Mouse (Mus musculus): Measurements from ENCODE around the gene Rpl15. TPM values are rescaled to one million over a fixed set of nuclear protein-coding genes. Genes with fewer than 3 reads are reported as not detected.
"Not testable (repeated sequence)": the region's sequence is repeated elsewhere in the genome, so short reads cannot be mapped to it uniquely, and the experiment has no call there.

Rpl15 gene
- polyA plus RNA-seq, 1 experiment from 2014 or later = 322 TPM

DNA sequence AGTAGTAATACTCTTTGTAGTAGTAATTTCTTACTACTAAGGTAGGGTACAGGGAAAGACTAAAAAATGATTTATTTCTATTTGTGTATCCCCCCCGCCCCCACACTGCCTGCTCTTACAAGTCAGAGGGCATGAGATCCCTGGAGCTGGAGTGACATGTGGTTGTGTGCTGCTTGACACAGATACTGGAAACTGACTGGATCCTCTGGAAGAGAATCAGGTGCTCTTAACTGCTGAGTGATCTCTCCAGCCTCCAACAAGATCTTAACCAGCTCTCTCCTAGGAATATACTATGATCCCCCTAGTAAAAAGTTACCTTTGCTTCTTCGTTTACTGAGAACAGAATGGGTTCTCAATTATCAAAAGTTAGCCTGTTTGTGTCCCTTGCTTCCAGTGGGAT lies 15.2 kb upstream of the Rpl15 start:
- Histone ChIP-seq H3K4me3 (no peak overlapping the region), H3K36me3 (peaks cover 5% of the 10 kb centered on the region; the same call in 1 of the 2 replicates), H3K4me2 (replicated peaks) (no peak overlapping the region), H3K27ac (replicated peaks) (no peak overlapping the region), H3K9ac (replicated peaks) (no peak overlapping the region), H3K4me1 (no peaks in the 10 kb centered on the region), H3K27me3 (no peaks in the 10 kb centered on the region), H3K9me3 (no peaks in the 10 kb centered on the region)
- 94% methylated on average over 2 of the region's 2 CpGs for WGBS
- no peak for ATAC-seq (replicated peaks)

DNA sequence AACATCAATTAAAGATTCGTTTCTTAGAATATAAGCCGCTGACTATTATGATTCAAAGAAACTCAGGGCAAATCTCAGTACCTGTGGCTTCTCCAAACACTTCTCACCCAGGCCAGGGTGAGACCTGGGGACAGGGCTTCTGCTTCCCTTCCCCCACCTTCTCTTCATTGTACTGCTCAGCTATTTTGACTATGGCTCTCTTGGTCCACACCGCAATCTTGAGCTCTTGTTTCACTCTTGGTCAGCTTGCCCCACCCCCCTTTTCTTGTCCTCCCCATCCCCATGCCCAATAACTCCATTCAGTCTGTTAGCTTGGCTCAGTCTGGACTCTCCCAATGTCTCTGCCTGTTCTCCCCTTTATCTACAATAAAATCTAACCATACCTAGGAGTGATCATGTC lies 14.3 kb upstream of the Rpl15 start:
- no peak overlapping the region for H3K27ac ChIP-seq (replicated peaks)
- ATAC-seq (replicated peaks) = no peak
- H3K27me3 ChIP-seq = no peaks in the 10 kb centered on the region
- WGBS = 86% methylated on average over 3 of the region's 3 CpGs
- H3K9ac ChIP-seq (replicated peaks) = no peak overlapping the region
- H3K4me3 ChIP-seq = no peak overlapping the region
- no peaks in the 10 kb centered on the region for H3K4me1 ChIP-seq
- H3K4me2 ChIP-seq (replicated peaks) = no peak overlapping the region
- peaks cover 6% of the 10 kb centered on the region; the same call in 1 of the 2 replicates for H3K36me3 ChIP-seq
- no peaks in the 10 kb centered on the region for H3K9me3 ChIP-seq

DNA sequence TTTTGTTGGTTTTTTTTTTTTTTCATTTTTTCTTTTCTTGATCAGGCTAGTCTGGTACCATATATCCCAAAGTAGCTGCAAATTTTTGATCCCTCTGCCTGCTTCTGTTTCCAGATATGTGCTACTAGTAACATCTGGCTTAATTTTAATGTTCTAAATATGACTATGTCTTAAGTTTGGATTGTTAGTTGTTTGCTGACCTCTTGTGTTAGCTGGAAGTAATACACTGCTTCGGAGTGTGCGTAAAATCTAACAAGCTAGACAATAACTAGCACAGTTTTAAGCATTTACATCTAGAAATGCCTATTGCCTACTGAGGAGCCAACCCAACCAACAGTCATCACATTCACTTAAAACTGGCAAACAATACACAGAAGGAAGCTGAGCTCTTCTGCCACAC lies 13.4 kb upstream of the Rpl15 start:
- no peak for ATAC-seq (replicated peaks)
- Histone ChIP-seq H3K27ac (replicated peaks) (no peak overlapping the region), H3K4me1 (no peaks in the 10 kb centered on the region), H3K9ac (replicated peaks) (no peak overlapping the region), H3K4me3 (no peak overlapping the region), H3K36me3 (peaks cover 13% of the 10 kb centered on the region; the same call in 1 of the 2 replicates), H3K4me2 (replicated peaks) (no peak overlapping the region), H3K9me3 (no peaks in the 10 kb centered on the region), H3K27me3 (no peaks in the 10 kb centered on the region)
- WGBS = 88% methylated on average over 2 of the region's 2 CpGs

DNA sequence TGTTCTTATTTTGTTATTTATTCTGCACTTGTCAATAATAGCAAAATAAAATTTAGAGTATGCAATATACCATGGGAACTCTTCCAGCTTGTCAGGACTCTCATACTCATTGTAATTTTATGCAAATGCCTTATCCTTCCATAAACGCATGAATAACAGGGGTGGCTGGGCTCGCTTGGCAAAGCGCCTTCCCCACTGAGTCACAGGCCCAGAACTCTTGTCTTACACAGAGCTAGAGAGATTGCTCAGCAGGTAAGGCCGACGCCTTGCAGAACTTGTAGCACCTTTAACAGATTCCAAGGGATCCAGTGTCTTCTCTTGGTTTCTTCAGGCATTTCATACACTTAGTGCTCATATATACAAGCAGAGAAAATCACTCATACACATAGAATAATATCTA lies 9.2 kb upstream of the Rpl15 start:
- 75% methylated on average over 5 of the region's 5 CpGs for WGBS
- Histone ChIP-seq H3K27me3 (no peaks in the 10 kb centered on the region), H3K4me1 (no peaks in the 10 kb centered on the region), H3K4me3 (no peak overlapping the region), H3K4me2 (replicated peaks) (no peak overlapping the region), H3K36me3 (peaks cover 31% of the 10 kb centered on the region), H3K27ac (replicated peaks) (no peak overlapping the region), H3K9ac (replicated peaks) (no peak overlapping the region), H3K9me3 (no peaks in the 10 kb centered on the region)
- no peak for ATAC-seq (replicated peaks)

DNA sequence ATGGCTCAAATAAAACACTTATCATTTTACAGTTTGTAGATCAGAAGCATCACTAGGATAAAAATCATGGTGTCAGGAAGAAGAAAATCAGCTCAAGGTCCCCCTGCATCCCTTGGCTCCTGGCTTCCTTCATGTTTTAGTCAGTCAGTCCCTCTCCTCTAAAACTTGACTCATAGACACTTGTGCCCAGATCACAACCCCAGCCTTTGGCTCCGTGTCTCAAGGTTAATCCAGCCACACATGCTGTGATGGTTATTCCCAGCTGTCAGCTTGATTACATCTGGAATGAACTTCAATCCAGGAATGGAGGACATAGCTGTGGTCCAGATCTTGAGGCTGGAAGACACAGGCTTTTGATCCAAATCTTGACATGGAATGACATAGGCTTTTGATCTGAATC lies 3.3 kb upstream of the Rpl15 start:
- no peak overlapping the region for H3K4me3 ChIP-seq
- no peak overlapping the region for H3K9ac ChIP-seq (replicated peaks)
- H3K9me3 ChIP-seq = no peaks in the 10 kb centered on the region
- H3K27ac ChIP-seq (replicated peaks) = no peak overlapping the region
- no peaks in the 10 kb centered on the region for H3K27me3 ChIP-seq
- no peak for ATAC-seq (replicated peaks)
- peaks cover 18% of the 10 kb centered on the region for H3K36me3 ChIP-seq
- 74% methylated on average over 1 of the region's 1 CpGs for WGBS
- H3K4me1 ChIP-seq = peaks cover 13% of the 10 kb centered on the region
- no peak overlapping the region for H3K4me2 ChIP-seq (replicated peaks)

DNA sequence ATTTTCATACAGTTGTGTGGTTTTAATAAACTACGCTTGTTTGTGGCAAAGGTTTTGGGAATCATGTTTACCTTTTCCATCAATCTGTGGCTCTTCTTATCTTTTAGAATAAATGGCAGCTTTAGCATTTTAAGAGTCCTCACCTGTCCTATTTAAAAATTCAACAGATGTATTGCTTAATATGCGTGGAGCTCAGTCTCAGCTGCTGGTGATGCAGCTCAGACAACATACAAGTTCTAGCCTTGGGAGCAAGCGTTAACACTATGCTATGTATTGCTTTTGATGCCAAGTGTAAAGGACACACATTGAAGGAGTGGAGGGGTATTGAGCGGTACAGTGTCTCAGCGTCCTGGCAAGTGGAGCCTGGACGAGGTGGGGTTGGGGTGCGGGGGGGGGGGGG lies 475 bp upstream of the Rpl15 start:
- no peak for ATAC-seq (replicated peaks)
- Histone ChIP-seq H3K9me3 (no peaks in the 10 kb centered on the region), H3K4me3 (peak overlapping the region; percentile 93), H3K36me3 (peaks cover 18% of the 10 kb centered on the region), H3K9ac (replicated peaks) (peak overlapping the region; percentile 85), H3K27me3 (no peaks in the 10 kb centered on the region), H3K4me2 (replicated peaks) (peak overlapping the region; percentile 50), H3K4me1 (peaks cover 32% of the 10 kb centered on the region), H3K27ac (replicated peaks) (no peak overlapping the region)
- 6% methylated on average over 7 of the region's 7 CpGs for WGBS

DNA sequence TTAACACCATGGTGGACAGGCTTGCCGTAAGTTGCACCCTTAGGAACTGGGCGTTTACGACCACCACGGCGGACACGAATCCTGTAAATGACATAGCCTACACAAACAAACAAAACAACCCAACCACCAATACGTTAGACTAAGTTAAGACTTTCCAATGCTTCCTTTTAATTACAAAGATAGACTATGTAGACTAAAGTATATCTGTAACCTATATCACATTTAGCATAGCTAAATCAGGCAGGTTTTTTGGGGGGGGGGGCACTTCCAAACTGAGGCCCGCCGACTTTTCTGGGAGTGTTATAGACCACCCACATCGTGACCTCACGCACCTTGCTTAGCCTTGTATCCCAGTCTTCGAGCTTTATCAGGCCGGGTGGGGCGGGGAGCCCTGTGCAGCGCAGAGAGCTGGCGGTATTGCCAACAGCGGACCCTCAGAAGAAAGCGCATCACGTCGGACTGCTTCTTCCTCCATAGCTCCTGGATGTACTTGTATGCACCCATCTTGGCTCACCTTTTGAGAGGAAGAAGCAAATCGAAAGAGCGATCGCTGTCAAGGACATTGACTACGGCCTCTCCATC lies 1.2 kb downstream of the Rpl15 start:
- Histone ChIP-seq H3K4me2 (replicated peaks) (peak overlapping the region; percentile 74), H3K36me3 (peaks cover 22% of the 10 kb centered on the region), H3K4me1 (peaks cover 32% of the 10 kb centered on the region), H3K27ac (replicated peaks) (peak overlapping the region; percentile 83), H3K9ac (replicated peaks) (peak overlapping the region; percentile 99), H3K4me3 (peak overlapping the region; percentile 93)
- not testable (repeated sequence) for H3K27me3 ChIP-seq, H3K9me3 ChIP-seq
- ATAC-seq (replicated peaks) = peak; percentile 6; the same call in 1 of the 2 replicates
- under 1% methylated on average over 24 of the region's 24 CpGs for WGBS

DNA sequence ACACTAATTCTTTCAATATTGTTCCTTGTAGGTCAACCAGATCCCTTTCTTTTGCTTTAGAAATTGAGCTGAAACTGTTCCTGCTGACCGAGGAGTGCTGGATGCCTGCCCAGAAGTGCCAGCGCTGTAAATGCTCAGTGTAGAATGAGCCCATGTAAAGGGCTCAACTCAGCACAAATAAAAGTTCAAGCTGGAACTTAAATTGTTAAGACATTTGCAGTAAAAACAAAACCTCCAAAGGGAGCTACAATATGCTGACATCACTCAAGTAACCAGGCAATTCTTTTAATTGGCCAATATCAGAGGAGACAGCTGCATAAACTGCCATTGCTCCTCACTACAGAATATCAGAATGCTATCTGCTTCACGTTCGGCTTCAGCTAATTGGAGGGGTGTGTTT lies 7.8 kb downstream of the Rpl15 start:
- Histone ChIP-seq H3K9me3 (no peaks in the 10 kb centered on the region), H3K9ac (replicated peaks) (no peak overlapping the region), H3K4me3 (no peak overlapping the region), H3K36me3 (peaks cover 23% of the 10 kb centered on the region), H3K4me1 (peaks cover 27% of the 10 kb centered on the region), H3K27me3 (no peaks in the 10 kb centered on the region), H3K4me2 (replicated peaks) (no peak overlapping the region), H3K27ac (replicated peaks) (peak overlapping the region; percentile 56)
- peak; percentile 88 for ATAC-seq (replicated peaks)
- 13% methylated on average over 4 of the region's 4 CpGs for whole genome bisulfite sequencing

DNA sequence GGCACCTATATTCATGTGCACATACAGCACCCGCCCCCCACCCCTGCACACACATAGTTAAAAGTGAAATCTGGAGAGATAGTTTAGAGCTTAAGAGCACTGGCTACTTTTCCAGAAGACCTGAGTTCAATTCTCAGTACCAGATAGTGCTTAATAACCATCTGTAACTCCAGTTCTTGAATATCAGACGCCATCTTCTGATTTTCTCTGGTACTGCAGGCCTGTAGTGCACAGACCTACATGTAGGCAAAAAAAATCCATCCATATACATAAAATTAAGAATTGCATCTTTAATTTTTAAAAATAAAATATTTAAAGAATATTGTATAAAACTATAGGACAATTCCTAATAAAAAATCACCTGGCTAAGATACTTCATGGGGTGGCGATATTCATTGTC lies 10.0 kb downstream of the Rpl15 start:
- Histone ChIP-seq H3K4me3 (no peak overlapping the region), H3K9me3 (no peaks in the 10 kb centered on the region), H3K4me2 (replicated peaks) (no peak overlapping the region), H3K27me3 (no peaks in the 10 kb centered on the region), H3K36me3 (peaks cover 3% of the 10 kb centered on the region; the same call in 1 of the 2 replicates), H3K4me1 (peaks cover 15% of the 10 kb centered on the region), H3K9ac (replicated peaks) (no peak overlapping the region), H3K27ac (replicated peaks) (no peak overlapping the region)
- ATAC-seq (replicated peaks) = no peak
- 85% methylated on average over 3 of the region's 3 CpGs for WGBS

DNA sequence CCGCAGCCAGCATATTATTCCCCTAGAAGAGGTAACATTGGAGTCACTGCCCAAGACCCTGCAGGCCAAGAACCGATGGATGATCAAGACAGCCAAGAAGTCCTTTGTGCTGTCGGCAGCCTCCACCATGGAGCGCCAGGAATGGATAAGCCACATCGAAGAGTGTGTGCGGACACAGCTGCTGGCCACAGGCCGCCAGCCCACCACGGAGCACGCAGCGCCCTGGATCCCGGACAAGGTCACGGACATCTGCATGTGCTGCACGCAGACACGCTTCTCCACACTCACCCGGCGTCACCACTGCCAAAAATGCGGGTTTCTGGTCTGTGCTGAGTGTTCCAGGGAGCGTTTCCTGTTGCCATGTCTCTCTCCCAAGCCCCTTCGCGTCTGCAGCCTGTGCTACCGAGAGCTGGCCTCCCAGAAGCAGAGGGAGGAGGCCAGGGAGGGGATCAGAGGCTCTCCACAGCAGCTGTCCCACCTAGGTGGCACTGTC lies 28.5 kb downstream of the Rpl15 start:
- Histone ChIP-seq H3K4me3 (no peak overlapping the region), H3K4me2 (replicated peaks) (no peak overlapping the region), H3K9ac (replicated peaks) (no peak overlapping the region), H3K27ac (replicated peaks) (no peak overlapping the region), H3K27me3 (no peaks in the 10 kb centered on the region), H3K4me1 (peaks cover 3% of the 10 kb centered on the region; the same call in 1 of the 2 replicates), H3K9me3 (no peaks in the 10 kb centered on the region), H3K36me3 (no peaks in the 10 kb centered on the region)
- WGBS = 89% methylated on average over 21 of the region's 21 CpGs
- ATAC-seq (replicated peaks) = no peak

DNA sequence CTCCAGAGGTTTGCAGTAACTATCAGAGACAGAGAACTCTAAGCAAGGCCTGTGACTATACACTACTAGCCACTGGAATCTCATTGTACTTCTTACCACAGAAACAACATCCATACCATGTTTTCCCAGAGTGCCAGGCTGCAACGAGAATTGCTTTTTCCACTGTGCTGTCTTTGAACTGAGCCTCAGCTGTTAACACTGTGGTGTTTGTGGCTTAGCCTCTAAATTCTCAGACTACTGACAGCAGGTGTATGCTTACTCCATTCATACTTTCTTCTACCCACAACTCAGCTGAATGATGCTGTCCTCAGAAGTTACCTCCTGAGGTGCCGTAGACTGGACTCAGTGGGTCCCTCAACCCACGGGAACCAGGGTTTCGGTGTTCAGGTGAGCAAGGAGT lies 29.4 kb downstream of the Rpl15 start:
- H3K4me2 ChIP-seq (replicated peaks) = no peak overlapping the region
- no peak overlapping the region for H3K9ac ChIP-seq (replicated peaks)
- WGBS = 92% methylated on average over 4 of the region's 4 CpGs

DNA sequence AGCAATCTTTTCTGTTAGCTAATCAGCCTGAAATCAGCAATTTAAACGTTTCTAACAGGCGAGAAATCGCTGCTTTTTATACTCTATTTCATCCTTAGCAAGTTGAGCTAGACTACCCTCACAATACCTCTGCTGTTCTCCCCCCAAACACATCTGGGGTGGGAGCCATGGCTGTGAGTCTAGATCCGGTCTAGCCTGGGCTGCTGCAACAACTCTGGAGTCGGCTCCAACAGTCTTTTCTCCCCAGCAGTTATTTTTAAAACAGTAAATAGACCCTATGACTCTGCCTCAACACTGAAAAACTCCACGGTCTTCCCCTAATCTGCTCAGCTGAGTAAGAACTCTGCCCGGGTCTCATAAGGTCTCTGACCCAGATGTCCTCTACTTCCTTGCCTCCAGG lies 31.1 kb downstream of the Rpl15 start:
- no peak for ATAC-seq (replicated peaks)
- no peak overlapping the region for H3K4me2 ChIP-seq (replicated peaks)
- H3K27ac ChIP-seq (replicated peaks) = no peak overlapping the region
- no peaks in the 10 kb centered on the region for H3K9me3 ChIP-seq
- no peak overlapping the region for H3K4me3 ChIP-seq
- H3K27me3 ChIP-seq = no peaks in the 10 kb centered on the region
- no peak overlapping the region for H3K9ac ChIP-seq (replicated peaks)
- H3K36me3 ChIP-seq = no peaks in the 10 kb centered on the region
- 75% methylated on average over 7 of the region's 7 CpGs for WGBS
- H3K4me1 ChIP-seq = peaks cover 3% of the 10 kb centered on the region; the same call in 1 of the 2 replicates

More for the DNA sequence above, 29.4 kb downstream of the Rpl15 start:
- Histone ChIP-seq H3K9me3 (no peaks in the 10 kb centered on the region), H3K27me3 (no peaks in the 10 kb centered on the region), H3K27ac (replicated peaks) (no peak overlapping the region), H3K4me1 (peaks cover 3% of the 10 kb centered on the region; the same call in 1 of the 2 replicates), H3K36me3 (no peaks in the 10 kb centered on the region), H3K4me3 (no peak overlapping the region)
- ATAC-seq (replicated peaks) = no peak
